Mouse (Mus musculus) thymus, postnatal 0 days (tissue): ENCODE data around the gene Nap1l5. TPM values are rescaled to one million over a fixed set of nuclear protein-coding genes. Genes with fewer than 3 reads are reported as not detected.

Source experiments
- polyA plus RNA-seq: library from polyadenylated mRNA; unstranded; fragments of >200 nt; fragmentation: Nextera tagmentation; extraction: Ambion mirVana; gene quantifications from 2 replicates; pipeline ENCODE4 v1.2.1, GENCODE M21; 2015

Gene Nap1l5
- polyA plus RNA-seq, 1 experiment from 2014 or later: 0.33 TPM

Other genes starting within 250 kb of the Nap1l5 start
- 13.6 and 16.2 TPM in 2 replicates for gene Herc3, start 75.6 kb downstream of the Nap1l5 start, polyA plus RNA-seq
- 3.9 and 4.7 TPM in 2 replicates for gene Fam13a, start 117.5 kb upstream of the Nap1l5 start, polyA plus RNA-seq